Mouse (Mus musculus): ENCODE data around the gene Ildr1.

Ildr1 gene

GRCm38 (mm10) chr16:36707702-36708423 is 14.1 kb downstream of the Ildr1 start:
- DNase-seq (ENCODE audit: low spot score) = no peak

- no peak for DNase-seq (ENCODE audit: low spot score)
Measured at GRCm38 (mm10) chr16:36708751-36709150, 15.0 kb downstream of the Ildr1 start.

GRCm38 (mm10) chr16:36709405-36709804 is 15.6 kb downstream of the Ildr1 start:
- DNase-seq (ENCODE audit: low spot score) = no peak

- no peak for DNase-seq (ENCODE audit: low spot score)
Measured at GRCm38 (mm10) chr16:36710794-36711193, 17.0 kb downstream of the Ildr1 start.

GRCm38 (mm10) chr16:36711760-36712159 is 18.0 kb downstream of the Ildr1 start:
- DNase-seq (ENCODE audit: low spot score) = peak; percentile 15

- no peak for DNase-seq (ENCODE audit: low spot score)
Measured at GRCm38 (mm10) chr16:36717481-36717880, 23.7 kb downstream of the Ildr1 start.

- no peak for DNase-seq (ENCODE audit: low spot score)
Measured at GRCm38 (mm10) chr16:36718637-36719036, 24.9 kb downstream of the Ildr1 start.

- no peak for DNase-seq (ENCODE audit: low spot score)
Measured at GRCm38 (mm10) chr16:36720194-36721055, 26.6 kb downstream of the Ildr1 start.

- DNase-seq (ENCODE audit: low spot score) = no peak
Measured at GRCm38 (mm10) chr16:36722739-36723138, 29.0 kb downstream of the Ildr1 start.

GRCm38 (mm10) chr16:36723880-36724443 is 30.2 kb downstream of the Ildr1 start:
- DNase-seq (ENCODE audit: low spot score) = peak; percentile 24

GRCm38 (mm10) chr16:36728959-36729358 is 35.2 kb downstream of the Ildr1 start:
- DNase-seq (ENCODE audit: low spot score) = no peak

GRCm38 (mm10) chr16:36732572-36732971 is 38.8 kb downstream of the Ildr1 start:
- DNase-seq (ENCODE audit: low spot score) = no peak

GRCm38 (mm10) chr16:36733827-36734226 is 40.0 kb downstream of the Ildr1 start:
- DNase-seq (ENCODE audit: low spot score) = no peak

- no peak for DNase-seq (ENCODE audit: low spot score)
Measured at GRCm38 (mm10) chr16:36735421-36735820, 41.6 kb downstream of the Ildr1 start.

- DNase-seq (ENCODE audit: low spot score) = no peak
Measured at GRCm38 (mm10) chr16:36739404-36739930, 45.7 kb downstream of the Ildr1 start.

GRCm38 (mm10) chr16:36743580-36743979 is 49.8 kb downstream of the Ildr1 start:
- no peak for DNase-seq (ENCODE audit: low spot score)

GRCm38 (mm10) chr16:36747068-36747467 is 53.3 kb downstream of the Ildr1 start:
- DNase-seq (ENCODE audit: low spot score) = no peak

- DNase-seq (ENCODE audit: low spot score) = no peak
Measured at GRCm38 (mm10) chr16:36747767-36748166, 54.0 kb downstream of the Ildr1 start.

- no peak for DNase-seq (ENCODE audit: low spot score)
Measured at GRCm38 (mm10) chr16:36751979-36752378, 58.2 kb downstream of the Ildr1 start.

- DNase-seq (ENCODE audit: low spot score) = no peak
Measured at GRCm38 (mm10) chr16:36770191-36770771, 76.5 kb downstream of the Ildr1 start.

GRCm38 (mm10) chr16:36770830-36771229 is 77.1 kb downstream of the Ildr1 start:
- DNase-seq (ENCODE audit: low spot score) = peak; percentile 26

- DNase-seq (ENCODE audit: low spot score) = no peak
Measured at GRCm38 (mm10) chr16:36771244-36771643, 77.5 kb downstream of the Ildr1 start.

All from layer of hippocampus, adult 11-12 months (tissue).